Mouse (Mus musculus) megakaryocyte, embryonic 14.5 days (primary cell): Measurements from ENCODE around the gene Emc10.

Source experiments
- FLI1 ChIP-seq: IDR thresholded peaks from 2 replicates; pipeline ENCODE4 v1.6.1; 2012; ENCODE audit warnings: low read length, inconsistent platforms, mixed read lengths
- GATA1 ChIP-seq: IDR thresholded peaks from 3 replicates; pipeline ENCODE4 v1.6.1; 2012; ENCODE audit warnings: mixed read lengths, low read length, inconsistent platforms, borderline replicate concordance

DNA sequence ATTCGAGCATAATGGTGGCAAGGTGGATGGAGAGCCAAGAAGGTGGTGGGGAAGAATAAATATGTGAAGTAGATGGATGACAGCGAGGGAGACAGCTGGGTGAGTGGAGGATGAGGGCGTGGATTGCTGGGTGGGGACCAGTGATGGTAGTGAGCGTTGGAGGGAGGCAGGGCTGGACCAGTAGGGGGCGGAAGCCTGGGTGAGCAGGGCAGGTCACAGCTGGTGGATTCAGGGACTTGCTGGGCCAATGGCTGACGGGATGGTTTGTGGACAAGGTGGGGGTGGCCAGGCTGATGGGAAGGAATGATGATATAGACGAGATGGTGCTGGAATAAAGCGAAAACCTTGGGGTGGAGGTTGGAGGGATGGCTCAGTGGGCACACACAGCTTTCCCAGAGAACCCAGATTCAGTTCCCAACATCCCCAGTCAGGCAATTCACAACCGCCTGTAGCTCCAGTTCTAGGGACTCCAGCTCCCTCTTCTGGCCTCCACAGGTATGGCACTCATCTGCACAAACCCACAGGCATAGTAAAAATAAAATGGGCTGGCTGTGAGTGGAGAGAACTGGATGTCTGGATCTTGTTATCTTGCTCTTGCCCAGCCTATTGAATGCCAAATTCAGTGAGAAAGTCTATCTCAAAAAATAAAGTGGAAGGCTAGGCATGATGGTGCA, 23.0 kb upstream of the Emc10 start:
- no peak for TF ChIP-seq GATA1
- no peak for TF ChIP-seq FLI1
